Mouse (Mus musculus) forebrain, embryonic 11.5 days (tissue): Measurements from ENCODE around the gene Hist1h1b. TPM values are rescaled to one million over a fixed set of nuclear protein-coding genes. Genes with fewer than 3 reads are reported as not detected.
"Not testable (repeated sequence)": the region's sequence is repeated elsewhere in the genome, so short reads cannot be mapped to it uniquely, and the experiment has no call there.

Experiments used
- ATAC-seq: fragments of 200-750 bp; cut with Nextera tagmentation; replicated peaks from 2 replicates; pipeline ENCODE4 v1.8.0; 2017; ENCODE audit warnings: moderate TSS enrichment; ENCODE audit not compliant: low FRiP score
- DNase-seq: peaks from one replicate; pipeline ENCODE4 v3.0.0-alpha.2; 2017; ENCODE audit warnings: low spot score
- H3K27ac ChIP-seq: fragments of 300-500 bp; sonication (generic); 2 replicates; pipeline ENCODE4 v1.5.1; 2014; ENCODE audit warnings: low read depth, low read length
- H3K27me3 ChIP-seq: fragments of 300-500 bp; sonication (generic); 2 replicates; pipeline ENCODE4 v1.6.1; 2014; ENCODE audit warnings: mild to moderate bottlenecking, low read length, mixed read lengths; ENCODE audit not compliant: control insufficient read depth, insufficient read depth
- H3K36me3 ChIP-seq: fragments of 300-500 bp; sonication (generic); 2 replicates; pipeline ENCODE4 v1.6.1; 2014; ENCODE audit warnings: mild to moderate bottlenecking, low read length, moderate library complexity, mixed read lengths; ENCODE audit not compliant: control insufficient read depth, insufficient read depth
- H3K4me1 ChIP-seq: fragments of 300-500 bp; sonication (generic); replicated peaks from 2 replicates; pipeline ENCODE4 v1.6.1; 2014; ENCODE audit warnings: low read length, mixed read lengths; ENCODE audit not compliant: control insufficient read depth, insufficient read depth
- H3K4me2 ChIP-seq: fragments of 300-500 bp; sonication (generic); 2 replicates; pipeline ENCODE4 v1.6.1; 2014; ENCODE audit warnings: low read depth, mild to moderate bottlenecking, low read length, moderate library complexity, mixed read lengths; ENCODE audit not compliant: severe bottlenecking
- H3K4me3 ChIP-seq: fragments of 300-500 bp; sonication (generic); 2 replicates; pipeline ENCODE4 v1.5.1; 2014; ENCODE audit warnings: low read depth, low read length
- H3K9ac ChIP-seq: fragments of 300-500 bp; sonication (generic); 2 replicates; pipeline ENCODE4 v1.6.1; 2014; ENCODE audit warnings: low read length
- H3K9me3 ChIP-seq: fragments of 300-500 bp; sonication (generic); 2 replicates; pipeline ENCODE4 v1.6.1; 2016; ENCODE audit warnings: low read length, mixed read lengths; ENCODE audit not compliant: control insufficient read depth
- WGBS: fragments of 180-500 bp; shearing (Covaris S2); extraction: QIAGEN DNeasy Blood & Tissue Kit; methylation state at CpG from one replicate; pipeline ENCODE4 v1.1.7; 2014; 5-methylcytosine and 5-hydroxymethylcytosine counted together
- polyA plus RNA-seq: library from polyadenylated mRNA; unstranded; fragments of >200 nt; fragmentation: Nextera tagmentation; extraction: Ambion mirVana; gene quantifications from 2 replicates; pipeline ENCODE4 v1.2.1, GENCODE M21; 2014

Hist1h1b gene
- polyA plus RNA-seq: 20.4 and 20.6 TPM in 2 replicates

DNA sequence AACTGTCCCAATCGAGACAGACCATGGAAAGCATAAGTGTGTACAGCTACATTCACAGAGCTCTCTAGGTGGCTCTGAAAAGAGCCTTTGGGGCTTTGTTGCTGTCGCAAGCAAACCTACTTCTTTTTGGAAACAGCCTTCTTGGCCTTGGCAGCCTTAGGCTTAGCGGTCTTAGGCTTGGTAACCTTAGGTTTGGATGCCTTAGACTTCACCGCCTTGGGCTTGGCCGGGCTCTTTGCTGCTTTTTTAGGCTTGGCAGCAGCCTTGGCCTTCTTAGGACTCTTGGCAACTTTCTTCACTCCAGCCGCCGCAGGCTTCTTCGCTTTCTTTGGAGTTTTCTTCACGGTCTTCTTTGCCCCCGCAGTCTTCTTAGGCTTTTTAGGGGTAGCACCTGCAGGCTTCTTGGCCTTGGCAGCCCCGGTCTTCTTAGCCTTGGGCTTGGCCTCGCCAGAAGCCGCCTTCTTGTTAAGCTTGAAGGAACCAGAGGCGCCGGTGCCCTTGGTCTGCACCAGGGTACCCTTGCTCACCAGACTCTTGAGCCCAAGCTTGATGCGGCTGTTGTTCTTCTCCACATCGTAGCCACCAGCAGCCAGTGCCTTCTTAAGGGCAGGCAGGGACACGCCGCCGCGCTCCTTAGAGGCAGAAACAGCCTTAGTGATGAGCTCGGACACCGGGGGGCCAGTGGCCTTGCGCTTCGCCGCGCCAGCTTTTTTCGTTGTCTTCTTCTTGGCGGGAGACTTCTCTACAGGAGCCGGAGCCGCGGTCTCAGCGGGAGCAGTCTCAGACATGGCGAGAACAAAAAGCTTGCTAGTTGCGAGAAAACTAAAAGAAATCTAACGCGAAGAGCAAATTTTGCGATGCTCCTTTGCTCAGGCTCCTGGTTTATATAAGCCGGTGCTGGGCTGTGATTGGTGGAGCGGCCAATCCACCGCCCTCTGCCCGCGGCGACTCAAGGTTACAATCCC is at the start of gene Hist1h1b:
Hist1h1b (minus strand) TSS at position 859 of the 965 bp plus-strand sequence.
- WGBS: under 1% methylated on average over 44 of the region's 44 CpGs
- Histone ChIP-seq H3K9me3 (no peaks in the 10 kb centered on the region), H3K4me3 (peak within 1 kb of the TSS; percentile 54), H3K36me3 (no peaks in the 10 kb centered on the region), H3K4me2 (peak within 1 kb of the TSS; percentile 76), H3K4me1 (0 out of 2 replicates have a peak, but pooled peaks cover 3% of the 10 kb centered on the region), H3K9ac (peak within 1 kb of the TSS; percentile 91), H3K27ac (peak within 1 kb of the TSS; percentile 99), H3K27me3 (no peaks in the 10 kb centered on the region)
- ATAC-seq (peak; percentile 55), DNase-seq (peak; percentile 88)

DNA sequence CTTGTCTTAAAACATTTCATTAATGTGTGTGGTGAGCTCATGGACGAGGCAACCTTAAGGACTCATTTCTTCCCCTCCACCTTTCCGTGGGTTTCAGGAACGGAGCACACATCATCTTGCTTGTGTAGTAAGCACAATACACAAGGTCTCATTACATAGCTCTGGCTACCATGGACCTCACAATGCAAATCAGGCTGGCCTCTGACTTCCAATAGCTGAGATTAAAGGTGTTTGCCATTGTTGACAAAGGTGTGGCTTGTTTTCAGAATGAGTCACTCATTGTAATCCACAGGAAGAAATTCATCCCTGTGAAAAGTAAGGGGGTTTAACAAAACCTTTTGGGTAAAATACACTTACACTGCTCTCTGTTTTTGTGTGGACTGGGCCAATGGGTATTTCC is 48.1 kb upstream of the Hist1h1b start:
- DNase-seq: no peak
- no peak overlapping the region for H3K4me2 ChIP-seq
- no peaks in the 10 kb centered on the region for H3K9me3 ChIP-seq
- H3K27ac ChIP-seq: no peak overlapping the region
- no peak overlapping the region for H3K9ac ChIP-seq
- no peaks in the 10 kb centered on the region for H3K4me1 ChIP-seq
- H3K27me3 ChIP-seq: no peaks in the 10 kb centered on the region
- ATAC-seq: no peak
- no peak overlapping the region for H3K4me3 ChIP-seq
- no peaks in the 10 kb centered on the region for H3K36me3 ChIP-seq
- 78% methylated on average over 3 of the region's 3 CpGs for WGBS

DNA sequence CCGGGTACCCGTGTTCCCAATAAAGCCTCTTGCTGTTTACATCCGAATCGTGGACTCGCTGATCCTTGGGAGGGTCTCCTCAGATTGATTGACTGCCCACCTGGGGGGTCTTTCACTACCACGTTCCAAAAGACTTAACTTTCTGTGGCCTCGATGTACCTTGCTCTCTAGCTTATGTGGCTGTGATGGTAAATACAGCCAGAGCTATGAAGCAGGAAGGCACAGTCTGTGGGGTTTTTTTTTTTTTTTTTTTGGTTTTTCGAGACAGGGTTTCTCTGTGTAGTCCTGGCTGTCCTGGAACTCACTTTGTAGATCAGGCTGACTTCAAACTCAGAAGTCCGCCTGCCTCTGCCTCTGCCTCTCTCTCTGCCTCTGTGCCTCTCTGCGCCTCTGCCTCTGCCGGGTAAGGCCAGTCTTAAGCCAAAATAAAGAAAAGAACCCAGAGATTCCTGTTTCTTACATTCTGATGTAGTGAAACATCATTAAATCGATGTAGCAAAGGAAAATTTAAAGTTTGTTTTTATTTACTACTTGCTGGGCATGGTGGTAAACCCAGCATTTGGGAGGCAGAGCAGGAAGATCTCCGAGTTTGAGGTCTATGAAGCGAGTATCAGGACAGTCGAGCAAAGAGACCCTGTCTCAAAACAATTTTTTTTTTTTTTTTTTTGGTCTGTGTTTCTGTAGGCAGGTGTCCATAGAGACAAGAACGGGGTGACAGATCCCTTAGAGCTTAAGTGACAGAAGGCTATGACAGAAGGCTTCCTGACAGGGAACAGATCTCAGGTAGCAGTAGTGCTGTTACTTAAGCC is 39.9 kb upstream of the Hist1h1b start:
- not testable (repeated sequence) for H3K27ac ChIP-seq, H3K9ac ChIP-seq, H3K4me1 ChIP-seq, H3K4me2 ChIP-seq, H3K36me3 ChIP-seq, DNase-seq, H3K4me3 ChIP-seq, ATAC-seq, H3K9me3 ChIP-seq, H3K27me3 ChIP-seq
- 68% methylated on average over 7 of the region's 16 CpGs for WGBS

DNA sequence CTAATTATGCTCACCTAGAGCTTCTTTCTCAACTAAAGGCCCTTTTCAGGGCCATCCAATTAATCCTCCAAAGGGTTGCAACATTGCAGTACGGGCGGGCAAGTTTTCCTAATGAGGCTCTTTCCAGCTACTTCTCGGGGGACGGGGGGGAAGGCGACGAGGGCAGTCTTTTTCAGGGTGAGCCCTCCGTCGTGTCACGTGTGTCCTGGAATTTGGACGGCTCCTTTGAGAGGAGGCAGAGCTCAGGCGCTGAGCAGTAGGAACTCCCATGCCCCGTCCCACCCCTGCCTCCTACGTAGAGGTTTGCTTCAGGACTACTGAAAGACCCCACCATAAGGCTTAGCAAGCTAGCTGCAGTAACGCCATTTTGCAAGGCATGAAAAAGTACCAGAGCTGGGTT is 31.7 kb upstream of the Hist1h1b start:
- not testable (repeated sequence) for H3K27ac ChIP-seq, H3K4me1 ChIP-seq, H3K36me3 ChIP-seq, H3K9me3 ChIP-seq, DNase-seq, H3K9ac ChIP-seq, H3K4me3 ChIP-seq, H3K27me3 ChIP-seq
- H3K4me2 ChIP-seq: 0 out of 2 replicates have a peak overlapping the region, but pooled peaks have one; percentile 15
- 0% methylated on average over 12 of the region's 14 CpGs for WGBS
- peak; percentile 69 for ATAC-seq

DNA sequence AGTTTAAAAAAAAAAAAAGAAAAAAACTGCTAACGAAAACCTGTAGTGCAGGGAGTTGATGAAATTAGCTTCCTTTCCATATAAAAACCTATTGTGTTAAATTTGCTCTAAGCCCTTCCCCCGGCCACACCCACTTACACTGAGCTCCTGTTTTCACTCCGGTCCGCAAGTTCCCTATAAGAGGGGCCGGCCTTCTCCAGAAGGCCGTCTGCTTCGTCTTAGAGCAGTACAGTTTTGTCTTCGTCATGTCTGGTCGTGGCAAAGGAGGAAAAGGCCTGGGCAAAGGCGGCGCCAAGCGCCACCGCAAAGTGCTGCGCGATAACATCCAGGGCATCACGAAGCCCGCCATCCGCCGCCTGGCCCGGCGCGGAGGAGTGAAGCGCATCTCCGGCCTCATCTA is 31.1 kb upstream of the Hist1h1b start, which contains the start of gene Hist1h4m:
Hist1h4m (plus strand) TSS at position 208 of the 400 bp plus-strand sequence.
- 0 out of 2 replicates have a peak within 1 kb of the TSS, but pooled peaks have one; percentile 15 for H3K4me2 ChIP-seq
- no CpG with 5 or more reads among the region's 24 CpGs for WGBS
- not testable (repeated sequence) for H3K4me1 ChIP-seq, DNase-seq, H3K27ac ChIP-seq, H3K9me3 ChIP-seq, H3K27me3 ChIP-seq, H3K4me3 ChIP-seq, H3K36me3 ChIP-seq, H3K9ac ChIP-seq
- peak; percentile 62 for ATAC-seq

DNA sequence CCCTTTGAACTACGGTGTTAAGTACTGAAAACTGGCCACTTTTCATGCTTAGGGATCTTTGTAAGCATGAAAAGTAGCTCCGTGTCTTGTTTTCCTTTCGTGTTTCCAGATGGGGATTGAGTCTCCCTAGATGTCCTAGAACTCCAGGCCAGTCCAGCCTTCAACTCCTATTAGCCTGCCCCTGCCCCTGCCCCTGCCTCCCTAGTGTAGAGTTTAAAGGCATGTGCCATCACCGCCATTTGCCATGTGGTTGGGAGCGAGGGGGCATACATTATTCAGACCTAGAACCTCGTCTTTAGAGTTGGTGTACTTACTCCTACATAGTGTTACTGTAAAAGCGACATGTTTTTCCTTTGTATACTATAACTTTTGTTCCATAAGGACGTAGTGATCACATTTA is 30.6 kb upstream of the Hist1h1b start:
- peak; percentile 49 for ATAC-seq
- not testable (repeated sequence) for H3K27me3 ChIP-seq, H3K4me3 ChIP-seq, H3K36me3 ChIP-seq, H3K4me1 ChIP-seq, H3K27ac ChIP-seq, H3K9ac ChIP-seq, H3K9me3 ChIP-seq, H3K4me2 ChIP-seq, DNase-seq
- WGBS: no CpG with 5 or more reads among the region's 8 CpGs

DNA sequence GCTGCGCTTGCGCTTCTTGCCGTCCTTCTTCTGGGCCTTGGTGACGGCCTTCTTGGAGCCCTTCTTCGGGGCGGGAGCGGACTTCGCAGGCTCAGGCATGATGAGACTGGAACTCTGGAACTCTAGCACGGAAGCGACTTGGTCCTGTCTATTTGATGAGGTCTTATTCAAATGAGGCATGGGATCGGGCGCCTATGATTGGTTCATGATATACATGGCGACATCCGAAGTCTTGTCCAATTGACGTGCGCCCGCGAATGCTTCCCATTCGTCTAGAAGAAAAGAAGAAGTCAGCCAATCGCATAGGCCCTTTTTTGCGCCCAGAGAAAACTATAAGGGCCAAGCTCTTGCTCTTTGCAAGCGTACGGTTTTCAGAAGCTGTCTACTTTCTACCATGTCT is 29.6 kb upstream of the Hist1h1b start, which contains the start of the genes Hist1h2bq and Hist1h2ao:
Hist1h2bq (minus strand) TSS at position 125 of the 400 bp plus-strand sequence.
Hist1h2ao (plus strand) TSS at position 393 of the 400 bp plus-strand sequence.
- WGBS: no CpG with 5 or more reads among the region's 23 CpGs
- not testable (repeated sequence) for H3K27ac ChIP-seq, H3K27me3 ChIP-seq, H3K4me1 ChIP-seq, H3K4me3 ChIP-seq, H3K36me3 ChIP-seq, H3K9me3 ChIP-seq, H3K4me2 ChIP-seq, DNase-seq, H3K9ac ChIP-seq
- peak; percentile 97 for ATAC-seq

DNA sequence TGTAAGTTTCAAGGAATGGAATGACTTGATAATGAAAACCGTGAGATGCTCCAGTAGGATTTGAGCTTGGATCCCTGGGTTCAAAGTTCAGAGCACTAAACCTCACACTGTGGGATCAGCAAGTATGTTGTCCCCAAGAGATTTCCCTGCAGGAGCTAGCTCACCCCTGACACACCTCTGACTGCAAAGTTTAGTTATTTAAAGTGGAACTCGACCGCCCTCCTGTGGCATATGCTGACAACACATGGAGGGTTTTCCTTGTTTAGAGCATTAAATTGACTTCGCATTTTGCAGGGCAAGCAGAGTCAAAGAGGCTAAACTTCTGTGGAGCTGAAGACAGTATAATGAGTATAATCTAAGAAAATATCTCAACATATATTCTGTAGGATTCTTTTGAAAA is 22.6 kb upstream of the Hist1h1b start:
- H3K9ac ChIP-seq, H3K27ac ChIP-seq, H3K27me3 ChIP-seq, H3K36me3 ChIP-seq, H3K4me2 ChIP-seq, H3K9me3 ChIP-seq, DNase-seq, H3K4me1 ChIP-seq, H3K4me3 ChIP-seq: not testable (repeated sequence)
- ATAC-seq: peak; percentile 72
- no CpG with 5 or more reads among the region's 4 CpGs for WGBS
